Mouse (Mus musculus) midbrain, embryonic 15.5 days (tissue): ENCODE results near the gene Eci1. TPM values are rescaled to one million over a fixed set of nuclear protein-coding genes. Genes with fewer than 3 reads are reported as not detected.

ENCODE experiments used
- ATAC-seq: fragments of 200-750 bp; cut with Nextera tagmentation; replicated peaks from 2 replicates; pipeline ENCODE4 v1.8.0; 2017; ENCODE audit warnings: moderate TSS enrichment
- H3K27ac ChIP-seq: fragments of 300-500 bp; sonication (generic); 2 replicates; pipeline ENCODE4 v1.5.1; 2015; ENCODE audit warnings: mild to moderate bottlenecking, inconsistent platforms
- H3K27me3 ChIP-seq: fragments of 300-500 bp; sonication (generic); replicated peaks from 2 replicates; pipeline ENCODE4 v1.6.1; 2015; ENCODE audit warnings: inconsistent platforms
- H3K36me3 ChIP-seq: fragments of 300-500 bp; sonication (generic); replicated peaks from 2 replicates; pipeline ENCODE4 v1.6.1; 2015; ENCODE audit warnings: inconsistent platforms
- H3K4me1 ChIP-seq: fragments of 300-500 bp; sonication (generic); 2 replicates; pipeline ENCODE4 v1.6.1; 2015; ENCODE audit warnings: inconsistent platforms
- H3K4me2 ChIP-seq: fragments of 300-500 bp; sonication (generic); 2 replicates; pipeline ENCODE4 v1.6.1; 2015; ENCODE audit warnings: inconsistent platforms, mild to moderate bottlenecking, moderate library complexity
- H3K4me3 ChIP-seq: fragments of 300-500 bp; sonication (generic); 2 replicates; pipeline ENCODE4 v1.5.1; 2015; ENCODE audit warnings: mild to moderate bottlenecking, inconsistent platforms
- H3K9ac ChIP-seq: fragments of 300-500 bp; sonication (generic); 2 replicates; pipeline ENCODE4 v1.6.1; 2015; ENCODE audit warnings: mild to moderate bottlenecking, inconsistent platforms
- H3K9me3 ChIP-seq: fragments of 300-500 bp; sonication (generic); 2 replicates; pipeline ENCODE4 v1.6.1; 2016; ENCODE audit warnings: inconsistent platforms
- WGBS: fragments of 180-500 bp; shearing (Covaris S2); methylation state at CpG from one replicate; pipeline ENCODE4 v1.1.7; 2015; ENCODE audit warnings: mixed read lengths; 5-methylcytosine and 5-hydroxymethylcytosine counted together
- polyA plus RNA-seq: library from polyadenylated mRNA; unstranded; fragments of >200 nt; fragmentation: Nextera tagmentation; extraction: Ambion mirVana; gene quantifications from 2 replicates; pipeline ENCODE4 v1.2.1, GENCODE M21; 2015

Gene Eci1
- 35.4 and 36.4 TPM in 2 replicates for polyA plus RNA-seq

DNA sequence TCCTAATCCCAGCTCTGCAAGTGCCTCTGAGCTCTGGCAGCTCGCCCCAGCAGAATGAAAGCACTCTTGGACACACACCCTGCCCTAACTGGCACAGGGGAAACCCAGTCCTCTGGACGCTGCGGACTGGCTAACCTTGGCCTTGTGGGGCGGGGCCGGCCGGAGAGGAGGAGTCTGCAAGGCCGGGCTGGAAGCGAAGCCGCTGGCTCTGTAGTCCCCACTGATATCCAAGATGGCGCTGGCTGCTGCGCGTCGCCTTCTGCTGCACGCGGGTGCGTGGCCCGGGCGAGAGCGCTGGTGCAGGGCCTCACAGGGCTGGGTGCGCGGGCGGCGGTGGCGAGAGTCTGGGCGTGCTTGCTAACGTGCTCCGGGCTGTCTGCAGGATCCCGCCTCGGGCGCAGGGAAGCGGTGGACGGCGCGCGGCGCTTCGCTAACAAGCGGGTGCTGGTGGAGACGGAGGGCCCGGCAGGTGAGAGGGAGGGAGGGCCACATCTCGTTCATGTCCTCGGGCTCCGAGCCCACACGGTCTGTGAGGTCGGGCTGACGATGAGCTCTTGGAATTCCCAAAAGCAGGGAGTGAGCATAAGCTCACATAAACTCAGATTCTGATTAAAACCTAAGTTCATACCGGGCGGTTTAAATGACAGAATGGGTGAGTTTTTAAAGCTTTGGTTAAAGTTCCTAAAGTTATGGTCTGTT, at the start of gene Eci1:
Gene Eci1, plus strand, starts transcription at position 171 of the 699 bp plus-strand sequence.
- ATAC-seq: peak; percentile 95
- WGBS: under 1% methylated on average over 48 of the region's 48 CpGs
- peaks cover 29% of the 10 kb centered on the region for H3K36me3 ChIP-seq
- H3K4me2 ChIP-seq: peak within 1 kb of the TSS; percentile 64
- no peaks in the 10 kb centered on the region for H3K27me3 ChIP-seq
- H3K9ac ChIP-seq: peak within 1 kb of the TSS; percentile 84
- H3K4me3 ChIP-seq: peak within 1 kb of the TSS; percentile 59
- peak within 1 kb of the TSS; percentile 93 for H3K27ac ChIP-seq
- H3K9me3 ChIP-seq: no peaks in the 10 kb centered on the region
- peaks cover 13% of the 10 kb centered on the region for H3K4me1 ChIP-seq

DNA sequence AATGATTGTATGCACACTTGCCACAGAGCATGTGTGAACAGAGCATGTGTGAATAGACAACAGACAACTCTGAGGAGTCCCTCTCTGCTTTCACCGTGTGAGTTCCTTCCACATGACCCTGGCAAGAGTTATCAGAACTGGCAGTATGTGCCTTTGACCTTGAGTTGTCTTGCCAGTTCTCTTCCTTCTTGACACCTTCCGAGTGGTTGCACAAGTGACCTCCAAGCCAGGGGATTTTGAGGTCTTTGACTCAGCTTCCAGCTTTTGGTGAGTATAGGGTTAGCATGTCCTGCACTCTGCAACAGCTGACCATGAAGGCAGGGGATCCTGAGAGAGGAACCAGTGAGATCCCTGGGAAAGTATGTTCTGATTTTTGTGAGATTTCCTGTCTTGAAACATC, 47.9 kb upstream of the Eci1 start:
- H3K4me3 ChIP-seq: no peak overlapping the region
- 97% methylated on average over 2 of the region's 2 CpGs for WGBS
- no peak overlapping the region for H3K27ac ChIP-seq
- peaks cover 51% of the 10 kb centered on the region for H3K36me3 ChIP-seq
- H3K9ac ChIP-seq: no peak overlapping the region
- H3K4me2 ChIP-seq: no peak overlapping the region
- H3K4me1 ChIP-seq: no peaks in the 10 kb centered on the region
- no peaks in the 10 kb centered on the region for H3K27me3 ChIP-seq
- ATAC-seq: no peak
- no peaks in the 10 kb centered on the region for H3K9me3 ChIP-seq

DNA sequence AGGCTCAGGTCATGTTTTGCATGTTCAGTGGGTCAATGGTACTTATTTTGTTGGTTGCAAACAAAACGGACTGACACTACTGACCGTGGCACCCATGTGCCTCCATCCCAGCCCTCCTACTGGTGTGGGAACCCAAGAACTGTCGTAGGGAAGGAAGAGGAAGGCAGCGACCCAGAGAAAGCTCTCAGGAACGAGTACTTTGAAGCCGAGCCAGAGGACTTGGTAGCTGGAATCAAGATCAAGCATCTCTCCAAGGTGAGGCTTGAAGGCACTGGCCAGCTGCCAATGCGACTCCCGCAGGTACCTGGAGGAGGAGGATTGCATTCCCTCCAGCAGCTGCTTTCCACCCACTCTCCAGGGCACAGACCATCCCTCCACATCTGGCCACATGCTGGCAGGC, 42.7 kb upstream of the Eci1 start:
- no peaks in the 10 kb centered on the region for H3K9me3 ChIP-seq
- 88% methylated on average over 8 of the region's 8 CpGs for WGBS
- no peaks in the 10 kb centered on the region for H3K4me1 ChIP-seq
- H3K4me3 ChIP-seq: no peak overlapping the region
- no peak for ATAC-seq
- H3K27ac ChIP-seq: no peak overlapping the region
- peaks cover 51% of the 10 kb centered on the region for H3K36me3 ChIP-seq
- H3K4me2 ChIP-seq: no peak overlapping the region
- no peak overlapping the region for H3K9ac ChIP-seq
- H3K27me3 ChIP-seq: no peaks in the 10 kb centered on the region

DNA sequence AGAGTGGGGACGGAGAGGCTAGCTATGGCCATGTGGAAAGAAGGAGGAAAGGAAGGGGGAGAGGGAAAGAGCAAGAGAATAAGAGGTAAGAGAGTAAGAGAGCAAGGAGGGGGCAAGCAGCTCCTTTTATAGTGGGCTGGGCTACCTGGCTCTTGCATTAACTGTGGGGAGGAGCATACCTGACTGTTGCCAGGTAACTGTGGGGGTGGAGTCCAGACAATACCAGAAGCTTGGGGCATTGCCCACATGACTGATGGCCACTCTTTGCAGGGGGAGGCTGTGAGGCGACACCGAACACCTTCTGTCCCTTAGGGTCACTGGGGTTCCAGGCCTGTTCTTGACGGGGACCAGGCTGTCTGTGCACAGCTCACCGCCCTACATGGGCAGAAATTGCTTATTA, 37.7 kb upstream of the Eci1 start:
- peaks cover 65% of the 10 kb centered on the region for H3K36me3 ChIP-seq

DNA sequence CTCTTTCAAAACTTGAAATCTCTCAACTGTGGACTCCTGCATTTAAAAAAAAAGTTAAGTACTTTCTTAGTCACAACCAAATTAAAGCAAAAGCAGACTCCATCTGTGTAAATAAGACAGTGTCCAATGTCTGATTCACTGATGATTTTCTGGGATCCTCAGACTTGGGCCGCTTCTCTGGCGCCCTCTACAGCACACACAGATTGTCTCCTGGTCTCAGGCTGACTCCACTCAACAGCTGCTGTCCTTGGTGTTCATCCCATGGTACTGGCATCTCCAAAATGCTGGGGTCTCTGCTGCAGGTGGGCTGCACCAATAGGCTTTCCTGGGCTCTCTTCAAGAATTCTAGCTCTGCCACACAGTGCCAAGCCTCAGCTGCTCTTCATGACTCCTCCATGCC, 36.6 kb upstream of the Eci1 start:
- no peak overlapping the region for H3K27ac ChIP-seq
- H3K9me3 ChIP-seq: no peaks in the 10 kb centered on the region
- no peaks in the 10 kb centered on the region for H3K27me3 ChIP-seq
- WGBS: 3% methylated on average over 2 of the region's 2 CpGs
- H3K9ac ChIP-seq: no peak overlapping the region
- no peak for ATAC-seq
- no peak overlapping the region for H3K4me3 ChIP-seq
- H3K4me1 ChIP-seq: no peaks in the 10 kb centered on the region
- no peak overlapping the region for H3K4me2 ChIP-seq
- peaks cover 55% of the 10 kb centered on the region for H3K36me3 ChIP-seq

More for the DNA sequence above, 37.7 kb upstream of the Eci1 start:
- ATAC-seq: no peak
- H3K27me3 ChIP-seq: no peaks in the 10 kb centered on the region
- H3K9ac ChIP-seq: no peak overlapping the region
- H3K4me3 ChIP-seq: no peak overlapping the region
- 90% methylated on average over 5 of the region's 5 CpGs for WGBS
- H3K27ac ChIP-seq: no peak overlapping the region
- no peaks in the 10 kb centered on the region for H3K4me1 ChIP-seq
- no peak overlapping the region for H3K4me2 ChIP-seq
- no peaks in the 10 kb centered on the region for H3K9me3 ChIP-seq

DNA sequence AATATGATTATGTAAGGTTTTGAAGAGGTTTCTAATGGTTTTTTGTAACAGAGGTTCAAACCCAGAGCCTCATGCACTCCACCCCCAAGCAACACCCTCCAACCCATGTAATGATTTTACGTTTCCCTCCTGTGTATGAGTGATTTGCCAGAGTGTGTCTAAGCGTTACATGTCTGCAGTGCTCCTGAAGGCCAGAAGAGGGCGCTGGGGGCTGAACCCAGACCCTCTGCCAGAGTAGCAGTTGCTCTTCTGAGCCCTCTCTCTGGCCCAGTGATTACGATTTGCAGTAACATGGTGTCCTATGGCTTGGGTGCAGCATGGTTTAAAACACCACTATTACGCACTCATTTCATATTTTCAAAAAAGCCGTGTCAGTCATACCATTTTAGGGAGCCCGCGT, 35.3 kb upstream of the Eci1 start:
- H3K4me1 ChIP-seq: no peaks in the 10 kb centered on the region
- H3K27ac ChIP-seq: no peak overlapping the region
- no peak overlapping the region for H3K9ac ChIP-seq
- peaks cover 46% of the 10 kb centered on the region for H3K36me3 ChIP-seq
- no peaks in the 10 kb centered on the region for H3K9me3 ChIP-seq
- no peaks in the 10 kb centered on the region for H3K27me3 ChIP-seq
- 67% methylated on average over 8 of the region's 8 CpGs for WGBS
- no peak for ATAC-seq
- no peak overlapping the region for H3K4me3 ChIP-seq
- no peak overlapping the region for H3K4me2 ChIP-seq

DNA sequence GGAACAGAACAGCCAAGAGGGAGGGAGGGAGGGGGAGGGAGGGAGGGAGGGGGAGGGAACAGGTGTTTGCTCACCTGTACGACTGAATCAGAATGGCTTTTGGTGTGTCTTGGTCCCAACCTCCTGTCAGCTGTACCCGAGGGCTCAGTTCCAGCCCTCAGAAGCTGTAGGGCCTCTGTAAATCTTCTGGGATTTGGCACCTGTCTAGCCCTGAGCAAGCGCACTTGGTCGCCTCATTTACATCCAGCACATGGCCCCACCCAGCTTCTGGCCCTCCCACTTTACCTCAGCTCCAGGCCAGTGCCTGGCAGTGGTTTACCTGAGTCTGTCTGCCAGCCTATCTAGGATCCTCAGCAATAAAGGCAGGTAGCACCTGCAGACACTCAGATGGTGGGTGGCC, 32.9 kb upstream of the Eci1 start:
- Histone ChIP-seq H3K4me1 (no peaks in the 10 kb centered on the region), H3K9ac (no peak overlapping the region), H3K27me3 (no peaks in the 10 kb centered on the region), H3K36me3 (peaks cover 38% of the 10 kb centered on the region), H3K9me3 (no peaks in the 10 kb centered on the region), H3K4me2 (no peak overlapping the region), H3K27ac (no peak overlapping the region), H3K4me3 (no peak overlapping the region)
- WGBS: 48% methylated on average over 3 of the region's 4 CpGs
- ATAC-seq: no peak

DNA sequence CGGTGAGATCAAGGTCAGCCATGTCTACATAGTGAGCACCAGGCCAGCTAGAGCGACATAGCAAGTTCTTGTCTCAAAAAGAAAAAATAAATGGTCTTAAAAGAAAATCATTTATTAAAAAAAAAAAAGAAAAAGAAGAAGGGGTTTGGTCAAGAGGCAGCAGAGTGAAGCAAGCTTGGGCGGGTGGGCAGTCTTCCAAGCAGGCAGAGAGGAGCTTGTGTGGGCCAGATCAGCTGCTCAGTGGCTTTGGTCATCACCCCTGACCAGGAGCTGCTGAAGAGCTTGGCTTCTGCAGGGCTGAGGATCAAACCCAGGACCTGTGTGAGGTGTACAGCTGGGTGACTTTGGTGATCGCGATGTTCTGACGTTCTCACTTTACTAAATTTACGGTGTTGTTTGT, 32.0 kb upstream of the Eci1 start:
- Histone ChIP-seq H3K36me3 (peaks cover 34% of the 10 kb centered on the region; the same call in 1 of the 2 replicates), H3K9ac (no peak overlapping the region), H3K27ac (no peak overlapping the region), H3K4me2 (no peak overlapping the region), H3K4me3 (no peak overlapping the region), H3K27me3 (no peaks in the 10 kb centered on the region), H3K9me3 (no peaks in the 10 kb centered on the region), H3K4me1 (no peaks in the 10 kb centered on the region)
- no peak for ATAC-seq
- 93% methylated on average over 7 of the region's 7 CpGs for WGBS

DNA sequence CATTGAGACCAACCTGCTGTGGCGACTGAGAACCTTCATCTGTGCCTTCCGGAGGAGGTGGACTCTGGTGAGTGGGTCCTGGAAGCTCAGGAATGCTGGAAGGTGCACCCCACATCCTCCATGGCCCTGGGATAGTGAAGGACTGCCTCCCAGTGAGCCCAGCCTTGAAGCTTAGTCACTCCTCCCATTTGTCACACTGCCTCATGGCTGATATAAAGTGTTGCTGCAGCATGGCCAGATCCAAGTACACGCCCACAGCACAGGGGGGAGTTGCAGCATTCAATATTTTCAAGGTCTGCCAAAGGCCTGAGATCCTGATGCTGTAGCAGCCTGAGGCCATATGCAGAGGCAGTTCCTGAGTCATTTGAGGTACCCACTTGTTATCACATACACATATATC, 24.1 kb upstream of the Eci1 start:
- Histone ChIP-seq H3K4me3 (no peak overlapping the region), H3K36me3 (peaks cover 59% of the 10 kb centered on the region)
- 83% methylated on average over 3 of the region's 3 CpGs for WGBS

DNA sequence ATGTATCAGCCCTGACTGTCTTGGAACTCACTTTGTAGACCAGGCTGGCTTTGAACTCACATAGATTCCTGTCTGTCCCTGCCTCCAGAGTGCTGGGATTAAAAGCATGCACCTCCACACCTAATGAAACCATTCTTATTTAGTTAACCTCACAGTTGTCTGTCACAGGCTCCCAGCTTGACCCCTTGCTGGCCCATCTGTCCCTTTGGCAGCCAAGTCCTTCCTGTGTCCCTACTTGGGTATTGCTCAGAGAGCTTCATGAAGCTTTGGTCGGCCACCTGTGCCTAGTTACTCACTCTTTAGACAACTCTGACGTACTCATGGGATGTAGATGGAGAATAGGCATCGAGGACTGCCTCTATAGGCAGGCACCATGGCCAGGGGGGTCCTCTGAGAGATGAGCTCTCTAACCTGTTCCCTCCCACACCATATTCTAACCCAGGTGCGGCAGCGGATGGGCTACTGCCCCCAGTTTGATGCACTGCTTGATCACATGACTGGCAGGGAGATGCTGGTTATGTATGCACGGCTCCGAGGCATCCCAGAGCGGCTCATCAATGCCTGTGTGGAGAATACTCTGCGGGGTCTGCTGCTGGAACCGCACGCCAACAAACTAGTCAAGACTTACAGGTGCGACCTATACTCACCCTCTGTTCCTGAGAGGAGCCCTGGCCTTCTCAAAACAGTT, 19.2 kb upstream of the Eci1 start:
- WGBS: 86% methylated on average over 12 of the region's 12 CpGs
- no peak overlapping the region for H3K9ac ChIP-seq
- H3K4me1 ChIP-seq: no peaks in the 10 kb centered on the region
- H3K27ac ChIP-seq: no peak overlapping the region
- peaks cover 60% of the 10 kb centered on the region for H3K36me3 ChIP-seq
- no peak for ATAC-seq
- H3K9me3 ChIP-seq: no peaks in the 10 kb centered on the region
- H3K27me3 ChIP-seq: no peaks in the 10 kb centered on the region
- no peak overlapping the region for H3K4me3 ChIP-seq
- H3K4me2 ChIP-seq: no peak overlapping the region

More for the DNA sequence above, 24.1 kb upstream of the Eci1 start:
- Histone ChIP-seq H3K9me3 (no peaks in the 10 kb centered on the region), H3K27ac (no peak overlapping the region), H3K4me2 (no peak overlapping the region), H3K27me3 (no peaks in the 10 kb centered on the region), H3K4me1 (no peaks in the 10 kb centered on the region), H3K9ac (no peak overlapping the region)
- ATAC-seq: no peak

DNA sequence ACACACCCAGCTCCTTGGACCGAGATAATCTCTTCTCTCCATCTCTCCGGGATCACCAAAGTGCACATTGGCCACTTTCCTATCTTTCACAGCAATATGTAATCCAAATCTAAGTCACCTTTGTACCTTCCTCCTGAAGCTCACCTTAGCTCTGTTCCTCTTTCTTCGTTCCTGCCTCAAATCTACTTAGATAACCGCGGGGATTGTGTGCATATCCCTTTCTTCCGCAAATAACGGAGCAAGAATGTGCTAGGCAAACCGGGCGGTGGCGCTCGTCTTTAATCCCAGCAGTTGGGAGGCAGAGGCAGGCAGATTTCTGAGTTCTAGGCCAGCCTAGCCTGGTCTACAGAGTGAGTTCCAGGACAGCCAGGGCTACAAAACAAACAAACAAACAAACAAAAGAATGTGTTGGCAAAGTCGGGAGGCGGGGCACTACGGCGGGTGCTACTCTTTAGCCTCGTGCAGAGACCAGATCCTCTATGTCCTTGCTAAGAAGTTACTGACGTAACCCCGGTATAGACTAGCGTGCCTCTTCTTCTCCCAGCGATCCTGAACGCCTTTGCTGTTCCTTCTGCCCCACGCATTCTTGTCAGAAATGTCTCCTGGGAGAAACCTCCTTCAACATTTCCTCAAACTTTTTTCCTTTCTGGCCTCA, 12.8 kb upstream of the Eci1 start:
- ATAC-seq: peak; percentile 38
- H3K4me1 ChIP-seq: peaks cover 22% of the 10 kb centered on the region
- H3K9me3 ChIP-seq: no peaks in the 10 kb centered on the region
- WGBS: 35% methylated on average over 22 of the region's 22 CpGs
- H3K4me2 ChIP-seq: peak overlapping the region; percentile 86
- H3K4me3 ChIP-seq: peak overlapping the region; percentile 72
- H3K27me3 ChIP-seq: no peaks in the 10 kb centered on the region
- peaks cover 14% of the 10 kb centered on the region for H3K36me3 ChIP-seq
- H3K27ac ChIP-seq: peak overlapping the region; percentile 70
- peak overlapping the region; percentile 45 for H3K9ac ChIP-seq

DNA sequence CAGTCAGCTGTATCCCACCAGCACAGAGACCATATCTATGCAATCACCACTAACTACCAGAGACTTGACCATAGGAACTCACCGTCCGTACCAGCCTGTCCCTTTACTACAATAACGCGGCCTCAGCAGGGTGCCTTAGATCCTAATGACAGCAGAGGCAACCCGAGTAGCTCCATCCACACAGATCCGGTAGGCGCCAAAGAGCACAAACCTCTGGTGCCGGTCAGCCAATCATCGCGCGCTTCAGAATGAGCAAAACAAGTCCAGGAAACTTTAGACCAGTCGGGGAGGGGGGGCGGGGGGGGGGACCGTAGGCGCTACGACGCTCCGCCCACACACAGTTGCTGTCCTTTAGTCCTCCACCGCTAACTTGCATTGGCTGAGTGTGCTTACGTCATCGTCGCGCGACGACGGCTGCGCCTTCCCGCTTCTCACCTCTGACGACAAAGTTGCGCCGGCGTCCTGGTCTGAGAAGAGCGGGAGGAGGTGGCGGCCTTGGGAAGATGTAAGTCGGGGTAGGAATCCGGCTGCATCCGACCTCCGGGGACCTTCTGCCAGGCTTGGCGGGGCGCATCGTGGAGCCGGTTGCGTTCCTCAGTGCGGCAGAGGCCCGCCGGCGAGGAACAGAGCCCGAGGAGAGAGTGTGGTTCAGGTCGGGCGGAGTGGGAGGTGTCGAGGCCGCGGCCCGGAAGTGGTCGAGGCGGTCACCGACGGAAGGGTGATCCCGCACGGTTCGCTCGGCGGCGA, 12.0 kb upstream of the Eci1 start, which contains the start of gene Rnps1:
Gene Rnps1, plus strand, starts transcription at position 336 of the 747 bp plus-strand sequence.
- H3K36me3 ChIP-seq: peaks cover 20% of the 10 kb centered on the region
- peak within 1 kb of the TSS; percentile 72 for H3K4me3 ChIP-seq
- peak within 1 kb of the TSS; percentile 88 for H3K27ac ChIP-seq
- H3K4me1 ChIP-seq: peaks cover 22% of the 10 kb centered on the region
- peak within 1 kb of the TSS; percentile 86 for H3K4me2 ChIP-seq
- under 1% methylated on average over 64 of the region's 64 CpGs for WGBS
- ATAC-seq: peak; percentile 94
- H3K9me3 ChIP-seq: no peaks in the 10 kb centered on the region
- H3K27me3 ChIP-seq: no peaks in the 10 kb centered on the region
- peak within 1 kb of the TSS; percentile 73 for H3K9ac ChIP-seq
